In the genomic region with DNA sequence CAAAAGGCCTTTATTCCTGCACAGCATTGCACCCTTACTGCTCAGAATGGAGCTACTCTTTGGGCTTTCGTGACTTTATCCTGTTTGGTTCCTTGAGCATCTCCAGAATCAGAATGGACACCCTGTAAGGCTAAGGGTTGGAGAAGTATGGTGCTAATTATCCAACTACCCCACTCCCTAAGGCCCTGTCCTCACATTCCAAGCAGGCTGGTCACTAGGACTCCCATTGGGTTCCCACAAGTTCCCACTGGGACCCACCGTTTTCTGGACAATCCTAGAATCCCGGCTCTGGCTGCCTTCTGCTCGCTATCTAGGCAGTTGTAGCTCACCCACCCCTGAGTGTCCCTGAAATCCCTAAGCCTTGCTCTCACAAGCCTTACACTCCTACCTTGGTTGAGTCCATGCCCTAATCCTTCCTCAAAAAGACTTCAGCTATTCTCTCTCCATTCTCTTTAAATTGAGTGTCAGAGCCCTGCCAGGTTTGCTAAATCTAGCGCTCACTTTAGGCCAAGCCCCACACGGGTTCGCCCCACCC, we compare ENCODE assay signal across 8 mouse cellular contexts.
DNase-seq lines count a peak whose midpoint lies in the region; ATAC-seq and TF ChIP-seq lines count a peak whose summit lies in the region.

No protein-coding gene starts in this region.

- H3K27ac ChIP-seq in limb, embryonic 11.5 days (replicated peaks; ENCODE audit: low read depth, low read length): peak overlapping the region; percentile 68
- no peak overlapping the region for H3K27ac ChIP-seq in stomach, postnatal 0 days (replicated peaks)

- peak overlapping the region; percentile 17; the same call in 1 of the 2 replicates for H3K4me2 ChIP-seq in limb, embryonic 11.5 days (ENCODE audit: low read depth, severe bottlenecking)
- no peak overlapping the region for H3K4me2 ChIP-seq in stomach, postnatal 0 days (replicated peaks; ENCODE audit: low read depth)

- intact Hi-C loops in gastrocnemius, postnatal 14 days (cut with DNase I; ENCODE audit: low total_unique reads): no loop called here

- peak; percentile 11 for DNase-seq in gastrocnemius, postnatal 14 days
- no peak for DNase-seq in gastrocnemius, postnatal 10 days
- peak; percentile 44 for DNase-seq in testis, postnatal 10 days (ENCODE audit: low spot score)
- DNase-seq in testis, postnatal 14 days (ENCODE audit: low spot score): no peak
- DNase-seq in limb, embryonic 11.5 days (ENCODE audit: low spot score): no peak
- no peak for DNase-seq in stomach, postnatal 0 days (ENCODE audit: low spot score)
- DNase-seq in left cerebral cortex, adult 18-20 months (ENCODE audit: low spot score in 2 of 2): no peak
- no peak for DNase-seq in kidney, adult 18-20 months

- no peaks in the 10 kb centered on the region for H3K27me3 ChIP-seq in limb, embryonic 11.5 days (ENCODE audit: control insufficient read depth, insufficient read depth, low read length)
- H3K27me3 ChIP-seq in stomach, postnatal 0 days (ENCODE audit: control insufficient read depth, insufficient read depth, low read length): no peaks in the 10 kb centered on the region

- H3K4me3 ChIP-seq in limb, embryonic 11.5 days (ENCODE audit: low read depth, low read length): no peak overlapping the region
- H3K4me3 ChIP-seq in stomach, postnatal 0 days (ENCODE audit: low read depth, low read length): no peak overlapping the region

- H3K9me3 ChIP-seq in limb, embryonic 11.5 days (ENCODE audit: control insufficient read depth, low read length): no peaks in the 10 kb centered on the region
- H3K9me3 ChIP-seq in stomach, postnatal 0 days (ENCODE audit: control insufficient read depth, low read length): no peaks in the 10 kb centered on the region

- no peaks in the 10 kb centered on the region for H3K36me3 ChIP-seq in limb, embryonic 11.5 days (ENCODE audit: control insufficient read depth, insufficient read depth, low read length)
- no peaks in the 10 kb centered on the region for H3K36me3 ChIP-seq in stomach, postnatal 0 days (ENCODE audit: control insufficient read depth, insufficient read depth, low read length)

- ATAC-seq in limb, embryonic 11.5 days (ENCODE audit: insufficient number of reproducible peaks, low FRiP score, low TSS enrichment, low read depth): no peak; the same call in 1 of the 2 replicates
- ATAC-seq in stomach, postnatal 0 days (ENCODE audit: low FRiP score, low TSS enrichment): 0 out of 2 replicates have a peak, but pooled peaks have one; percentile 8

- no peak for TF ChIP-seq EP300 in stomach, postnatal 0 days (optimal IDR thresholded peaks at IDR 0.05)

- TF ChIP-seq CTCF in stomach, postnatal 0 days (IDR thresholded peaks at IDR 0.05; ENCODE audit: low read depth): no peak

- H3K4me1 ChIP-seq in limb, embryonic 11.5 days (ENCODE audit: control insufficient read depth, insufficient read depth, low read length): peaks cover 22% of the 10 kb centered on the region
- H3K4me1 ChIP-seq in stomach, postnatal 0 days (replicated peaks; ENCODE audit: control insufficient read depth, insufficient read depth): peaks cover 5% of the 10 kb centered on the region; the same call in 1 of the 2 replicates

- 5% methylated on average over 7 of the region's 7 CpGs for WGBS in limb, embryonic 11.5 days
- 32% methylated on average over 7 of the region's 7 CpGs for WGBS in stomach, postnatal 0 days

- H3K9ac ChIP-seq in limb, embryonic 11.5 days (ENCODE audit: low read length): no peak overlapping the region
- no peak overlapping the region for H3K9ac ChIP-seq in stomach, postnatal 0 days (ENCODE audit: low read length)

Comparison
In these comparisons a context has a peak if more than half of its experiments do, and no peak if none do; other contexts are left out.
1. DNase-seq: peak in gastrocnemius, postnatal 14 days (single experiment) and testis, postnatal 10 days (single experiment); none in gastrocnemius, postnatal 10 days (single experiment), testis, postnatal 14 days (single experiment), limb, embryonic 11.5 days (single experiment), stomach, postnatal 0 days (single experiment), left cerebral cortex, adult 18-20 months (0 of 2) and kidney, adult 18-20 months (single experiment).